Mouse (Mus musculus) heart, embryonic 16.5 days (tissue): ENCODE measurements at regions not wholly inside any gene's neighbourhood (a gene's known extent, or its start where the extent isn't known, plus 50 kb on each side); places are given as distances from the start of the nearest gene placed in this dataset.
"Not testable (repeated sequence)": the region's sequence is repeated elsewhere in the genome, so short reads cannot be mapped to it uniquely, and the experiment has no call there.

ENCODE experiments used
- ATAC-seq: fragments of 200-750 bp; cut with Nextera tagmentation; replicated peaks from 2 replicates; pipeline ENCODE4 v1.8.0; 2017; ENCODE audit warnings: moderate number of reproducible peaks; ENCODE audit not compliant: insufficient read depth, low FRiP score; ENCODE audit errors: extremely low read depth
- H3K27ac ChIP-seq: fragments of 300-500 bp; sonication (generic); 2 replicates; pipeline ENCODE4 v1.5.1; 2014; ENCODE audit warnings: mild to moderate bottlenecking, low read length, control low read depth, moderate library complexity
- H3K27me3 ChIP-seq: fragments of 300-500 bp; sonication (generic); 2 replicates; pipeline ENCODE4 v1.6.1; 2014; ENCODE audit warnings: low read length, mixed read lengths; ENCODE audit not compliant: control insufficient read depth, insufficient read depth
- H3K36me3 ChIP-seq: fragments of 300-500 bp; sonication (generic); 2 replicates; pipeline ENCODE4 v1.6.1; 2014; ENCODE audit not compliant: control insufficient read depth, insufficient read depth
- H3K4me1 ChIP-seq: fragments of 300-500 bp; sonication (generic); 2 replicates; pipeline ENCODE4 v1.6.1; 2014; ENCODE audit warnings: low read length, mixed read lengths; ENCODE audit not compliant: control insufficient read depth, insufficient read depth
- H3K4me2 ChIP-seq: fragments of 300-500 bp; sonication (generic); 2 replicates; pipeline ENCODE4 v1.6.1; 2014; ENCODE audit warnings: low read depth, mild to moderate bottlenecking, control low read depth, low read length
- H3K4me3 ChIP-seq: fragments of 300-500 bp; sonication (generic); 2 replicates; pipeline ENCODE4 v1.5.1; 2014; ENCODE audit warnings: mild to moderate bottlenecking, control low read depth, low read length
- H3K9ac ChIP-seq: fragments of 300-500 bp; sonication (generic); 2 replicates; pipeline ENCODE4 v1.6.1; 2014; ENCODE audit warnings: low read length, control low read depth
- H3K9me3 ChIP-seq: fragments of 300-500 bp; sonication (generic); replicated peaks from 2 replicates; pipeline ENCODE4 v1.6.1; 2016; ENCODE audit warnings: low read length; ENCODE audit not compliant: control insufficient read depth
- WGBS: fragments of 180-500 bp; shearing (Covaris S2); extraction: QIAGEN DNeasy Blood & Tissue Kit; methylation state at CpG from one replicate; pipeline ENCODE4 v1.1.7; 2014; 5-methylcytosine and 5-hydroxymethylcytosine counted together

DNA sequence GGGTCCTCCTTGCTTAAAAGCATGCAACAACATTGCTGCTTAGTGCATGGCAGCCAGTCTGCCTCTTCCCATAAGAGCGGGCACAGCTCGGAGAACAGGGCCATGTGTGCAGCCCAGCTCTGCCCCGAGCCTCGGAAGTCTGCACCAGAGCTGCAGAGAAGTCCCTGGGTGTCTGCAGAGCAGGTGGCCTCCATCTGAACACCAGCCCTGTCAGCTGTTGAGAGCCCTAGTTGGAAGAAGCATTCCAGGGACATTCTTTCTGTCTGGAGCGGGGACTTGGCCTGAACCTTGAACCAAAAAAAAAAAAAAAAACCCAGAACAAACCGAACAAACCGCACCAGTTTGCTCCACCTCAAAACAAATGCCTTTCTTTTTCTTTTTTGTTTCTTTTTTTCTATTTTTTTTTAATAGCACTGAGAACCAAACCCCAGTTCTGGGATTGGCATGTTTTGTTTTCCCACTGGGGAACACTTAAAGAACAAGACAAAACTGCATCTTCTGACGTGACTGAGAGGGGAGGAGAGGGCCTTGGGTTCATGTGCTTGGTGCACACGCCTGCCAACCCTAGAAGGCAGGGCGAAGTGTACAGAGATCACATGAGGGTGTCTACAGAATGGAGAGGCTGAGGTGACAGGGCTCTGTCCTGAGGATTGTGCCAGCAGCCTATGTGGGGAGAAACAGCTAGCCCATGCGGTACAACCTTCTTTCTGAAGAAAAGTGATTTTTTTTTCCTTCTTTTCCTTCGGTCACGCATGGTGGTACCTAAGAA, 106.8 kb downstream of the Bod1 start:
- peak; percentile 79 for ATAC-seq
- Histone ChIP-seq H3K4me1 (peaks cover 13% of the 10 kb centered on the region), H3K9ac (no peak overlapping the region), H3K4me2 (peak overlapping the region; percentile 19; the same call in 1 of the 2 replicates), H3K9me3 (peaks cover 4% of the 10 kb centered on the region), H3K27me3 (no peaks in the 10 kb centered on the region), H3K27ac (peak overlapping the region; percentile 61), H3K4me3 (no peak overlapping the region), H3K36me3 (no peaks in the 10 kb centered on the region)
- 53% methylated on average over 13 of the region's 13 CpGs for WGBS

GRCm38 (mm10) chr11:31563826-31564741, 107.6 kb downstream of the Bod1 start:
- ATAC-seq = peak; percentile 66
- WGBS = 26% methylated on average over 10 of the region's 10 CpGs

GRCm38 (mm10) chr11:31562954-31563353, 108.7 kb downstream of the Bod1 start:
- peaks cover 4% of the 10 kb centered on the region; the same call in 1 of the 2 replicates for H3K9me3 ChIP-seq
- no peak overlapping the region for H3K4me2 ChIP-seq
- no peak overlapping the region for H3K4me3 ChIP-seq
- no peak overlapping the region for H3K9ac ChIP-seq
- H3K27me3 ChIP-seq = no peaks in the 10 kb centered on the region
- 84% methylated on average over 3 of the region's 3 CpGs for WGBS
- ATAC-seq = no peak
- H3K27ac ChIP-seq = no peak overlapping the region
- peaks cover 13% of the 10 kb centered on the region for H3K4me1 ChIP-seq
- H3K36me3 ChIP-seq = no peaks in the 10 kb centered on the region

More at GRCm38 (mm10) chr11:31563826-31564741, 107.6 kb downstream of the Bod1 start:
- Histone ChIP-seq H3K4me1 (peaks cover 13% of the 10 kb centered on the region), H3K27ac (peak overlapping the region; percentile 56), H3K27me3 (no peaks in the 10 kb centered on the region), H3K9me3 (peaks cover 4% of the 10 kb centered on the region; the same call in 1 of the 2 replicates), H3K36me3 (no peaks in the 10 kb centered on the region), H3K4me2 (peak overlapping the region; percentile 19; the same call in 1 of the 2 replicates), H3K9ac (no peak overlapping the region), H3K4me3 (no peak overlapping the region)

DNA sequence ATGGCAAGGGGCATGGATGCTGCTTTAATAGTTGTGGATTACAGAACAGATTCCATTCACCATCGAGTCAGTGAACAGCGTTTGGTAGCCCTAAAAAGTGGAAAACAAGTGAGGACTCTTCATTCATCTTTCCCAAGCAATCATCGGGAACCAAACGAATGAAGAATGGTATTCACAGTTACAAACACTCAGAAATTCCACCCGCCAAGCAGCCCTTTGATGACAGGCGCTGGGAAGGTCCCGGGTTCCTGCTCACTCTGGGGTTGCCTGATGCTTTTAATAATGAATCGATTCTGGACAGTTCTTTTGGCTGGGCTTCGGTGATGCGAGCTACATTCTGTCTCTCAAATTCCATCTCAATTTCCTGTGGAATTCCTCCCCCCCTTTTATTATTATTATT, 110.9 kb downstream of the Bod1 start:
- H3K27ac ChIP-seq = no peak overlapping the region
- H3K4me1 ChIP-seq = peaks cover 13% of the 10 kb centered on the region
- no peak overlapping the region for H3K9ac ChIP-seq
- WGBS = 64% methylated on average over 10 of the region's 10 CpGs
- H3K4me2 ChIP-seq = no peak overlapping the region
- H3K9me3 ChIP-seq = peaks cover 4% of the 10 kb centered on the region; the same call in 1 of the 2 replicates
- H3K27me3 ChIP-seq = no peaks in the 10 kb centered on the region
- no peaks in the 10 kb centered on the region for H3K36me3 ChIP-seq
- no peak overlapping the region for H3K4me3 ChIP-seq
- ATAC-seq = no peak

DNA sequence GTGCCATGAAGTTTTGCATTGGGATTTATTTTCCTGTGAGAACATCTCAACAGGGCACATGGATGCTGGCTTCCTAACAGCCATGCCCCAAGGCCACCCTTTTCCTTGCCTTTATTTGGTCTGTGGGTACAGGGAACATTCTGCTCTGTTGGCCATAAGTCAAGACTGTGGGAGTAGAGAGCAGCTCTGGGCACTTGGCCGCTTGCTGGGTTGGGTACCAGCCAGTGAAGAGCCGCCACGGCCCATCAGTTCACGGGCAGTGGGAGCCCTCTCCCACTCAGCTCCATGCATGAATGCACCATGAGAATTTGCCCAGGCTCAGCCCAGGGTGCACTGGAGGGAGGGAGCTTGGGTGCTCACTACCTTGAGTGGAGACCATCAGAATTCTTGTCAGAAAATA, 116.6 kb downstream of the Bod1 start:
- Histone ChIP-seq H3K9ac (no peak overlapping the region), H3K27me3 (no peaks in the 10 kb centered on the region), H3K27ac (no peak overlapping the region), H3K4me2 (no peak overlapping the region), H3K4me3 (no peak overlapping the region), H3K36me3 (no peaks in the 10 kb centered on the region), H3K4me1 (peaks cover 16% of the 10 kb centered on the region), H3K9me3 (no peaks in the 10 kb centered on the region)
- no peak for ATAC-seq
- 81% methylated on average over 4 of the region's 4 CpGs for WGBS

DNA sequence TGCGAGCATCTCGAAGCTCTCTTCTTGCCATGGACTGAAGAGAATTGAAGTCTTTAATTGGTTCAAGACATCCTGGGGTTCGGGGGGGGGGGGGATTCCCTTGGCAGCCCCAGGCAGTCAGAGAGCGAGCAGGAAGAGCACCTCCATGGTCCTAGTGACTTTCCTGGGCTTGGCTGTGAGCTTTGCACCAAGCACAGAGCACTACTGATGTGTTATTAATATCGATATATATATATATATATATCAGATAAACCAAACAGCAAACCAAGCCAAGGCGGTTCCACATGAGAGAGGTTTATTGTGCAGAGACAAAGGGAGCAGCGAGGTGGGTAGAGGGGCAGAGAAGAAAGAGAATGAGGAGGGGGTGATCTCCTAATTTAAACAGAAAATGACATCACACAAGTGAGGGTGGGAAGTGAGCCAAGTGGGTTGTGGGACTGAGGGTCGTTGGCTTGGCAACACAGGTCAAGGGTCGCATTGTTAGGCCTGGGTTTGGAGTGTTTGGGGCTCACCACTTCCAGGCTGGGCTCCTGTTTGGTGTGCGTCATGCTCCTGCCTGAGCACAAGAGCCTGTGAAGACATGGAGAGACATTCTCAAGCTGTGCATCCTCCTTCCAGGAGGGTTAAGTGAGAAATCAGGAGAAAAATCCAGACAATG, 119.9 kb downstream of the Bod1 start:
- ATAC-seq = no peak
- Histone ChIP-seq H3K27me3 (no peaks in the 10 kb centered on the region), H3K4me3 (no peak overlapping the region), H3K9me3 (no peaks in the 10 kb centered on the region; the same call in 1 of the 2 replicates), H3K27ac (peak overlapping the region; percentile 81), H3K36me3 (no peaks in the 10 kb centered on the region), H3K4me1 (peaks cover 16% of the 10 kb centered on the region), H3K9ac (no peak overlapping the region), H3K4me2 (no peak overlapping the region)
- WGBS = 64% methylated on average over 10 of the region's 10 CpGs

GRCm38 (mm10) chr11:31550747-31551613, 120.7 kb downstream of the Bod1 start:
- Histone ChIP-seq H3K4me1 (peaks cover 16% of the 10 kb centered on the region), H3K36me3 (no peaks in the 10 kb centered on the region), H3K9me3 (no peaks in the 10 kb centered on the region; the same call in 1 of the 2 replicates), H3K4me3 (no peak overlapping the region), H3K9ac (no peak overlapping the region), H3K27me3 (no peaks in the 10 kb centered on the region), H3K4me2 (no peak overlapping the region), H3K27ac (peak overlapping the region; percentile 81)
- ATAC-seq = peak; percentile 87
- 38% methylated on average over 6 of the region's 6 CpGs for WGBS

DNA sequence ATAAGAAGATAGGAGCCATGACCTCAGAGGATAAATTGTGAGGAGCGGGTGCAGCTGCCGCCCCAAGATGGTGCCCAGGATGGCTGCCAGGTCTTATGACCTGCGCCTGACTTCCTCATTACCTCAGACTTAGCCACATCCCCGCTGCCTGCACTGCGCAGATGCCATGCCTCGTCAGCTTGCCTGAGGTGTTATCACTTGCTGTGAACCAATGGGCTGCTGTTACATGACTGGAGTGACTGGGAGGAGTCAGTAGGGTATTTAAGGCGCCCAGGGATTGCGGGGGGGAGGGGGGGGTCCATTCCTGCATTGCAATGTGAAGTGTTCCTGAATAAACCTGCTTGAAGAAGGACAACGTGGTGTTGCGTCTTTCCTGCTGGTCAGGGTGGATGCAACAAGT, 126.2 kb downstream of the Bod1 start:
- ATAC-seq, H3K9me3 ChIP-seq, H3K4me1 ChIP-seq, H3K27ac ChIP-seq, H3K27me3 ChIP-seq, H3K4me3 ChIP-seq, H3K4me2 ChIP-seq, H3K36me3 ChIP-seq, H3K9ac ChIP-seq: not testable (repeated sequence)
- WGBS = 66% methylated on average over 10 of the region's 10 CpGs
